Mouse (Mus musculus): ENCODE data around the gene Abca3. TPM values are rescaled to one million over a fixed set of nuclear protein-coding genes. Genes with fewer than 3 reads are reported as not detected.
"Not testable (repeated sequence)": the region's sequence is repeated elsewhere in the genome, so short reads cannot be mapped to it uniquely, and the experiment has no call there.

Gene Abca3
- polyA plus RNA-seq, 1 experiment from 2014 or later, result 14.7 TPM

GRCm38 (mm10) chr17:24449507-24449906 lies 97.8 kb downstream of the Abca3 start:
- WGBS, result 96% methylated on average over 6 of the region's 6 CpGs
- H3K36me3 ChIP-seq (ENCODE audit: poor library complexity, severe bottlenecking), result peaks cover 72% of the 10 kb centered on the region
- no peak overlapping the region for H3K4me3 ChIP-seq

GRCm38 (mm10) chr17:24451220-24451619 lies 99.5 kb downstream of the Abca3 start:
- H3K9me3 ChIP-seq (replicated peaks), result no peaks in the 10 kb centered on the region
- peaks cover 55% of the 10 kb centered on the region for H3K36me3 ChIP-seq (ENCODE audit: poor library complexity, severe bottlenecking)
- no peak overlapping the region for H3K9ac ChIP-seq
- no peaks in the 10 kb centered on the region for H3K27me3 ChIP-seq
- no peak overlapping the region for H3K4me2 ChIP-seq
- no peak overlapping the region for H3K4me3 ChIP-seq
- H3K4me1 ChIP-seq, result peaks cover 23% of the 10 kb centered on the region
- ATAC-seq, result no peak
- H3K27ac ChIP-seq, result no peak overlapping the region
- WGBS, result 97% methylated on average over 6 of the region's 6 CpGs

More at GRCm38 (mm10) chr17:24449507-24449906, 97.8 kb downstream of the Abca3 start:
- Histone ChIP-seq H3K4me1 (peaks cover 22% of the 10 kb centered on the region), H3K9ac (no peak overlapping the region), H3K27me3 (no peaks in the 10 kb centered on the region), H3K27ac (no peak overlapping the region), H3K4me2 (no peak overlapping the region), H3K9me3 (replicated peaks) (no peaks in the 10 kb centered on the region)
- ATAC-seq, result no peak

GRCm38 (mm10) chr17:24453372-24453771 lies 101.6 kb downstream of the Abca3 start:
- H3K4me2 ChIP-seq, result peak overlapping the region; percentile 85; the same call in 1 of the 2 replicates
- WGBS, result 77% methylated on average over 2 of the region's 2 CpGs
- ATAC-seq, result no peak

GRCm38 (mm10) chr17:24454218-24454755 lies 102.5 kb downstream of the Abca3 start:
- H3K4me1 ChIP-seq, result peaks cover 23% of the 10 kb centered on the region
- WGBS, result 12% methylated on average over 14 of the region's 14 CpGs
- no peaks in the 10 kb centered on the region for H3K9me3 ChIP-seq (replicated peaks)
- H3K27ac ChIP-seq, result peak overlapping the region; percentile 92
- H3K36me3 ChIP-seq (ENCODE audit: poor library complexity, severe bottlenecking), result peaks cover 25% of the 10 kb centered on the region
- ATAC-seq, result no peak
- H3K4me3 ChIP-seq, result peak overlapping the region; percentile 82
- H3K27me3 ChIP-seq, result no peaks in the 10 kb centered on the region
- peak overlapping the region; percentile 94 for H3K9ac ChIP-seq
- peak overlapping the region; percentile 85 for H3K4me2 ChIP-seq

More at GRCm38 (mm10) chr17:24453372-24453771, 101.6 kb downstream of the Abca3 start:
- Histone ChIP-seq H3K4me3 (peak overlapping the region; percentile 82; the same call in 1 of the 2 replicates), H3K9ac (no peak overlapping the region; the same call in 1 of the 2 replicates), H3K27ac (no peak overlapping the region), H3K9me3 (replicated peaks) (no peaks in the 10 kb centered on the region), H3K36me3 (ENCODE audit: poor library complexity, severe bottlenecking) (peaks cover 34% of the 10 kb centered on the region), H3K4me1 (peaks cover 23% of the 10 kb centered on the region), H3K27me3 (no peaks in the 10 kb centered on the region)

GRCm38 (mm10) chr17:24454756-24455522 lies 103.2 kb downstream of the Abca3 start:
- H3K4me3 ChIP-seq, result peak overlapping the region; percentile 82
- peak overlapping the region; percentile 92 for H3K27ac ChIP-seq
- H3K4me1 ChIP-seq, result peaks cover 23% of the 10 kb centered on the region
- no peaks in the 10 kb centered on the region for H3K27me3 ChIP-seq
- H3K9ac ChIP-seq, result peak overlapping the region; percentile 94
- no peaks in the 10 kb centered on the region for H3K9me3 ChIP-seq (replicated peaks)
- H3K36me3 ChIP-seq (ENCODE audit: poor library complexity, severe bottlenecking), result peaks cover 18% of the 10 kb centered on the region
- peak overlapping the region; percentile 85 for H3K4me2 ChIP-seq
- WGBS, result under 1% methylated on average over 67 of the region's 67 CpGs
- ATAC-seq, result peak; percentile 96

GRCm38 (mm10) chr17:24455523-24456206 lies 103.9 kb downstream of the Abca3 start:
- not testable (repeated sequence) for H3K27me3 ChIP-seq; H3K9ac ChIP-seq; ATAC-seq; H3K27ac ChIP-seq; H3K9me3 ChIP-seq (replicated peaks)
- peaks cover 23% of the 10 kb centered on the region for H3K4me1 ChIP-seq
- peak overlapping the region; percentile 85 for H3K4me2 ChIP-seq
- H3K4me3 ChIP-seq, result peak overlapping the region; percentile 82; the same call in 1 of the 2 replicates
- H3K36me3 ChIP-seq (ENCODE audit: poor library complexity, severe bottlenecking), result peaks cover 11% of the 10 kb centered on the region
- 51% methylated on average over 10 of the region's 10 CpGs for WGBS

Small RNA genes lying within 50 kb of the gene (microRNA-seq; reads per million reads assigned to microRNA genes)
- not detected for gene Gm24427

Other genes starting within 250 kb of the Abca3 start
- 49.7 and 54.1 TPM in 2 replicates for gene Pdpk1, start 201.0 kb upstream of the Abca3 start, polyA plus RNA-seq (2015; fragmentation: Nextera tagmentation; extraction: Ambion mirVana)
- 30.1 and 31.8 TPM in 2 replicates for gene Amdhd2, start 188.2 kb upstream of the Abca3 start, polyA plus RNA-seq (2015; fragmentation: Nextera tagmentation; extraction: Ambion mirVana)
- gene Atp6v0c, start 182.2 kb upstream of the Abca3 start, polyA plus RNA-seq (2015; fragmentation: Nextera tagmentation; extraction: Ambion mirVana), result 602 and 648 TPM in 2 replicates
- 10.6 and 12.2 TPM in 2 replicates for gene Tbc1d24, start 146.4 kb upstream of the Abca3 start, polyA plus RNA-seq (2015; fragmentation: Nextera tagmentation; extraction: Ambion mirVana)
- 2.4 and 2.9 TPM in 2 replicates for gene Ntn3, start 142.4 kb upstream of the Abca3 start, polyA plus RNA-seq (2015; fragmentation: Nextera tagmentation; extraction: Ambion mirVana)
- gene Tedc2, start 131.1 kb upstream of the Abca3 start, polyA plus RNA-seq (2015; fragmentation: Nextera tagmentation; extraction: Ambion mirVana), result 14.8 and 15.4 TPM in 2 replicates
- 60.2 and 66.1 TPM in 2 replicates for gene Ccnf, start 100.5 kb upstream of the Abca3 start, polyA plus RNA-seq (2015; fragmentation: Nextera tagmentation; extraction: Ambion mirVana)
- gene Abca17, start 882 bp upstream of the Abca3 start, polyA plus RNA-seq (2015; fragmentation: Nextera tagmentation; extraction: Ambion mirVana), result 0.06 TPM in 1 of 2 replicates, not detected in the other
- 367 and 402 TPM in 2 replicates for gene Rnps1, start 62.6 kb downstream of the Abca3 start, polyA plus RNA-seq (2015; fragmentation: Nextera tagmentation; extraction: Ambion mirVana)
- gene Eci1, start 74.7 kb downstream of the Abca3 start, polyA plus RNA-seq (2015; fragmentation: Nextera tagmentation; extraction: Ambion mirVana), result 59.6 and 62.5 TPM in 2 replicates
- gene Dnase1l2, start 91.2 kb downstream of the Abca3 start, polyA plus RNA-seq (2015; fragmentation: Nextera tagmentation; extraction: Ambion mirVana), result 4.4 and 4.7 TPM in 2 replicates
- gene E4f1, start 118.4 kb downstream of the Abca3 start, polyA plus RNA-seq (2015; fragmentation: Nextera tagmentation; extraction: Ambion mirVana), result 38.8 and 39.8 TPM in 2 replicates
- 52.3 and 56.7 TPM in 2 replicates for gene Pgp, start 118.4 kb downstream of the Abca3 start, polyA plus RNA-seq (2015; fragmentation: Nextera tagmentation; extraction: Ambion mirVana)
- gene Bricd5, start 121.9 kb downstream of the Abca3 start, polyA plus RNA-seq (2015; fragmentation: Nextera tagmentation; extraction: Ambion mirVana), result 0.26 TPM in 1 of 2 replicates, not detected in the other
- gene Mlst8, start 127.1 kb downstream of the Abca3 start, polyA plus RNA-seq (2015; fragmentation: Nextera tagmentation; extraction: Ambion mirVana), result 33.9 and 39.1 TPM in 2 replicates
- 15.0 and 16.7 TPM in 2 replicates for gene Caskin1, start 136.7 kb downstream of the Abca3 start, polyA plus RNA-seq (2015; fragmentation: Nextera tagmentation; extraction: Ambion mirVana)
- gene Traf7, start 176.0 kb downstream of the Abca3 start, polyA plus RNA-seq (2015; fragmentation: Nextera tagmentation; extraction: Ambion mirVana), result 97.1 and 109 TPM in 2 replicates
- 3.7 and 4.1 TPM in 2 replicates for gene Rab26, start 182.3 kb downstream of the Abca3 start, polyA plus RNA-seq (2015; fragmentation: Nextera tagmentation; extraction: Ambion mirVana)
- 11.9 and 16.9 TPM in 2 replicates for gene Pkd1, start 197.9 kb downstream of the Abca3 start, polyA plus RNA-seq (2015; fragmentation: Nextera tagmentation; extraction: Ambion mirVana)

All from forebrain, embryonic 13.5 days (tissue).